Mouse (Mus musculus) sigmoid colon, adult 10 weeks (tissue): ENCODE measurements around the gene Ccdc146. TPM values are rescaled to one million over a fixed set of nuclear protein-coding genes. Genes with fewer than 3 reads are reported as not detected.

Source experiments
- polyA plus RNA-seq: library from polyadenylated mRNA; stranded (reverse); fragments of 350-450 nt; fragmentation: Illumina TruSeq; extraction: RNeasy Lipid Tissue Mini Kit (QIAGEN cat#74804); gene quantifications from one replicate; pipeline ENCODE4 v1.2.3, GENCODE M21; 2014; ENCODE audit warnings: low read depth, low replicate concordance

The Ccdc146 gene
- polyA plus RNA-seq: 1.3 TPM

DNA sequence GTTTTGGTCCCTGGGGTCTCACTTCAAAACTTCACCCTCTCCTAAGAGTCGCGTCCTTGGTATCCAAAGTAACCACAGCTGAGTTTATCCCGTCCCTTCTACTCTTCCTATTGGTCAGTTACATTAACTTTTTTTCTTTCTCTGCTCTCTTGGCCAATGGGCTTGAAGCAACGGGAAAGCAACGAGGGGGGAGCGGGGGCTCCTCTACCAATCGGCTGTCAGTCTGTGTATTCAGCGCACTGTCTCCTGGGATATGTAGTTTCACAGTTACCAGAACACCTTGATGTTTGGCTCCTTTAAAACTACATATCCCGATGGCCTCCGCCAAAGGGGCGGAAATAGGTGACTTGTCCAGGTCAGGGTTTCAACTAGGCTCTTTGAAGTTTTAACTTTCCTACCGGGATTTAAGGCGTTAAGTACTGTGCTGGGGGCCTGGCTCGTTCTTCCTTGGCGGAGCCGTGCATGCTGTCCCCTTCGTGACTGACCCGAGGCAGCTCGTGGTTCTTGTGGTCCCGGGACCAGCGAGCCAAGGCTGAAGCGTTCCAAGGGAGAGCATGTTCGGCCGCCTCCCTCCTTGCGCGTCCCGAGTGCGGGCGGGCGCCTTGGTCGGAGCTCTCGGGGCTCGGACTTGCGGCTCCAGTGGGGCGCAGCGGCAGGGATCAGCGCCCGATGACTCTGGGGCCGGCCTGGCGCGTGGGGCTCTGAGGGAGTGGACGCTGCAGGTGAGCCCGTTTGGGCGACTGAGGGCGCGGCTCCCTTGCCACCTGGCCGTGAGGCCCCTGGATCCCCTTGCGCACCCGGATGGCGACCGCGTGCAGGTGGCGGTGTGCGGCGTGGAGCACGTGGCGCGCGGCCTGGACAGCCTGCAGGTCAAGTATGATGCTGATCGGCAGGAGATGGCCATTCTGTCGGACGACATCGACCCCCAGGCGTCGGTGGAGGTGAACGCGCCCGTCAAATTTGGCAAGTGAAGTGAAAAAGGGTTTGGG is at the start of gene Ccdc146, which contains the start of gene Fam185a:
Ccdc146 (minus strand) TSS at position 64 of the 989 bp plus-strand sequence.
Fam185a (plus strand) TSS at position 345 of the 989 bp plus-strand sequence.

DNA sequence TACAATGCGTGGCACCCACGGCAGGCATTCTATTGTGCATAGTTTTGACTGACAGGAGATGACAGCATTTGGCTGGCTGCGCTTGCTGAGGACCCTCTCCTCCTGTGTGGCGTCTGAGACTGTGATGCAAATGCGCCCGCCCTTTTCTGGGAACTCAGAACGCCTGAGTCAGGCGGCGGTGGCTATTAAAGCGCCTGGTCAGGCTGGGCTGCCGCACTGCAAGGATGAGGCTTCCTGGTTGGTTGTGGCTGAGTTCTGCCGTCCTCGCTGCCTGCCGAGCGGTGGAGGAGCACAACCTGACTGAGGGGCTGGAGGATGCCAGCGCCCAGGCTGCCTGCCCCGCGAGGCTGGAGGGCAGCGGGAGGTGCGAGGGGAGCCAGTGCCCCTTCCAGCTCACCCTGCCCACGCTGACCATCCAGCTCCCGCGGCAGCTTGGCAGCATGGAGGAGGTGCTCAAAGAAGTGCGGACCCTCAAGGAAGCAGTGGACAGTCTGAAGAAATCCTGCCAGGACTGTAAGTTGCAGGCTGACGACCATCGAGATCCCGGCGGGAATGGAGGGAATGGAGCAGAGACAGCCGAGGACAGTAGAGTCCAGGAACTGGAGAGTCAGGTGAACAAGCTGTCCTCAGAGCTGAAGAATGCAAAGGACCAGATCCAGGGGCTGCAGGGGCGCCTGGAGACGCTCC is 51.8 kb downstream of the Ccdc146 start, which contains the start of gene Fgl2:
Fgl2 (plus strand) TSS at position 150 of the 687 bp plus-strand sequence.

Other genes starting within 250 kb of the Ccdc146 start
- 8.5 TPM for gene Gsap, start 238.4 kb downstream of the Ccdc146 start, polyA plus RNA-seq
- 143 TPM for gene Fgl2, start 52.0 kb downstream of the Ccdc146 start, polyA plus RNA-seq
- 14.3 TPM for gene Fam185a, start 281 bp upstream of the Ccdc146 start, polyA plus RNA-seq
- 4.5 TPM for gene Lrrc17, start 118.9 kb upstream of the Ccdc146 start, polyA plus RNA-seq
- 0.44 TPM for gene Fbxl13, start 221.0 kb upstream of the Ccdc146 start, polyA plus RNA-seq
- gene Armc10, start 221.1 kb upstream of the Ccdc146 start, polyA plus RNA-seq: 72.0 TPM